Mouse (Mus musculus): ENCODE results near the gene Rnaseh1.

- TF ChIP-seq CTCF (IDR thresholded peaks at IDR 0.05; ENCODE audit: borderline replicate concordance, control insufficient read depth, extremely low read depth, insufficient read depth, low read length, poor library complexity) (no peak), POLR2A (IDR thresholded peaks at IDR 0.05; ENCODE audit: control insufficient read depth, extremely low read depth, insufficient read depth, low read length, poor library complexity) (no peak)
Measured at GRCm38 (mm10) chr12:28635058-28635534, 14.3 kb upstream of the Rnaseh1 start.
